Comparison of ENCODE assay signal across 16 mouse cellular contexts in genomic region chr16:8751555-8752235, GRCm38 (mm10). TPM values are rescaled to one million over a fixed set of nuclear protein-coding genes. Genes with fewer than 3 reads are reported as not detected.
DNase-seq lines count a peak whose midpoint lies in the region; ATAC-seq and TF ChIP-seq lines count a peak whose summit lies in the region.
"Had no signal": no experiment of that assay in that cellular context is flagged by ENCODE, and none has a peak within 500 bp of the region (broad histone marks: within the 10 kb centered on the region; RNA-seq: fewer than 3 reads in every experiment).

No protein-coding gene starts in this region.

- no peak overlapping the region for H3K9ac ChIP-seq in heart, embryonic 11.5 days (ENCODE audit: low read depth, low read length)
- no peak overlapping the region for H3K9ac ChIP-seq in intestine, embryonic 16.5 days (ENCODE audit: low read depth, low read length)
- no peak overlapping the region; the same call in 1 of the 2 replicates for H3K9ac ChIP-seq in liver, postnatal 0 days (replicated peaks)
- no peak overlapping the region for H3K9ac ChIP-seq in midbrain, embryonic 14.5 days (replicated peaks; ENCODE audit: low read length)

- TF ChIP-seq EP300 in liver, postnatal 0 days (IDR thresholded peaks at IDR 0.05; ENCODE audit: low read depth): peak; percentile 62; the same call in 1 of the 2 replicates

- H3K9me3 ChIP-seq in heart, embryonic 11.5 days (replicated peaks; ENCODE audit: control insufficient read depth, low read length): no peaks in the 10 kb centered on the region
- H3K9me3 ChIP-seq in heart, embryonic 10.5 days: no peaks in the 10 kb centered on the region
- H3K9me3 ChIP-seq in intestine, embryonic 16.5 days (ENCODE audit: control insufficient read depth, low read length): no peaks in the 10 kb centered on the region
- H3K9me3 ChIP-seq in liver, postnatal 0 days (ENCODE audit: low read length): no peaks in the 10 kb centered on the region
- no peaks in the 10 kb centered on the region for H3K9me3 ChIP-seq in midbrain, embryonic 14.5 days (ENCODE audit: control insufficient read depth, low read length)
- H3K9me3 ChIP-seq: megakaryocyte, embryonic 14.5 days had no signal

- no peaks in the 10 kb centered on the region for H3K36me3 ChIP-seq in heart, embryonic 11.5 days (ENCODE audit: control insufficient read depth, insufficient read depth, low read length)
- H3K36me3 ChIP-seq in heart, embryonic 10.5 days: no peaks in the 10 kb centered on the region
- H3K36me3 ChIP-seq in intestine, embryonic 16.5 days (ENCODE audit: control insufficient read depth, insufficient read depth, low read length): no peaks in the 10 kb centered on the region
- no peaks in the 10 kb centered on the region for H3K36me3 ChIP-seq in liver, postnatal 0 days (replicated peaks; ENCODE audit: insufficient read depth, low read length)
- H3K36me3 ChIP-seq in midbrain, embryonic 14.5 days (ENCODE audit: control insufficient read depth, insufficient read depth, low read length): no peaks in the 10 kb centered on the region

- no peak overlapping the region for H3K4me2 ChIP-seq in heart, embryonic 11.5 days
- H3K4me2 ChIP-seq in intestine, embryonic 16.5 days (ENCODE audit: low read depth, low read length): no peak overlapping the region
- peak overlapping the region; percentile 54 for H3K4me2 ChIP-seq in liver, postnatal 0 days (ENCODE audit: low read depth, low read length)
- no peak overlapping the region for H3K4me2 ChIP-seq in midbrain, embryonic 14.5 days (ENCODE audit: low read length)

- no peaks in the 10 kb centered on the region for H3K27me3 ChIP-seq in heart, embryonic 11.5 days (ENCODE audit: control insufficient read depth, insufficient read depth, low read length)
- no peaks in the 10 kb centered on the region for H3K27me3 ChIP-seq in heart, embryonic 10.5 days (ENCODE audit: insufficient read depth, poor library complexity, severe bottlenecking)
- H3K27me3 ChIP-seq in intestine, embryonic 16.5 days (replicated peaks; ENCODE audit: control insufficient read depth, insufficient read depth, low read length): no peaks in the 10 kb centered on the region
- no peaks in the 10 kb centered on the region for H3K27me3 ChIP-seq in liver, postnatal 0 days (ENCODE audit: insufficient read depth, low read length)
- H3K27me3 ChIP-seq in midbrain, embryonic 14.5 days (ENCODE audit: control insufficient read depth, insufficient read depth, low read length): no peaks in the 10 kb centered on the region

- no peak for TF ChIP-seq CTCF in liver, postnatal 0 days (IDR thresholded peaks at IDR 0.05; ENCODE audit: low read depth)
- TF ChIP-seq CTCF in gastrocnemius, adult 2 months (IDR thresholded peaks at IDR 0.05): no peak

- 60% methylated on average over 5 of the region's 5 CpGs for WGBS in heart, embryonic 11.5 days (ENCODE audit: insufficient replicate concordance)
- 61% methylated on average over 5 of the region's 5 CpGs for WGBS in heart, embryonic 10.5 days
- 54% methylated on average over 5 of the region's 5 CpGs for WGBS in intestine, embryonic 16.5 days
- WGBS in liver, postnatal 0 days (ENCODE audit: insufficient replicate concordance): 42% methylated on average over 5 of the region's 5 CpGs
- WGBS in midbrain, embryonic 14.5 days: 72% methylated on average over 5 of the region's 5 CpGs

- H3K4me3 ChIP-seq in heart, embryonic 11.5 days (ENCODE audit: low read depth, low read length): no peak overlapping the region
- no peak overlapping the region for H3K4me3 ChIP-seq in heart, embryonic 10.5 days
- H3K4me3 ChIP-seq in intestine, embryonic 16.5 days (ENCODE audit: low read length): no peak overlapping the region
- H3K4me3 ChIP-seq in liver, postnatal 0 days (ENCODE audit: low read depth, low read length): no peak overlapping the region
- H3K4me3 ChIP-seq in gastrocnemius, adult 2 months: no peak overlapping the region
- no peak overlapping the region for H3K4me3 ChIP-seq in midbrain, embryonic 14.5 days (replicated peaks; ENCODE audit: low read depth, low read length)
- H3K4me3 ChIP-seq: layer of hippocampus, adult 2 months; megakaryocyte, embryonic 14.5 days had no signal

- no peaks in the 10 kb centered on the region for H3K4me1 ChIP-seq in heart, embryonic 11.5 days (ENCODE audit: control insufficient read depth, insufficient read depth, low read length)
- H3K4me1 ChIP-seq in heart, embryonic 10.5 days: no peaks in the 10 kb centered on the region
- H3K4me1 ChIP-seq in intestine, embryonic 16.5 days (ENCODE audit: control insufficient read depth, insufficient read depth, low read length): no peaks in the 10 kb centered on the region
- H3K4me1 ChIP-seq in liver, postnatal 0 days (ENCODE audit: insufficient read depth): peaks cover 25% of the 10 kb centered on the region
- H3K4me1 ChIP-seq in midbrain, embryonic 14.5 days (ENCODE audit: control insufficient read depth, insufficient read depth, low read length): no peaks in the 10 kb centered on the region

- no peak for DNase-seq in heart, embryonic 10.5 days (ENCODE audit: low spot score)
- DNase-seq in NIH3T3 (ENCODE audit: low read depth): peak; percentile 15
- no peak for DNase-seq in liver, postnatal 0 days
- no peak for DNase-seq in gastrocnemius, adult 2 months
- DNase-seq in midbrain, embryonic 14.5 days: no peak
- no peak for DNase-seq in layer of hippocampus, postnatal 25 days (ENCODE audit: extremely low spot score in 1 of 2, low spot score in 1 of 2)
- DNase-seq: adrenal gland, postnatal 14 days; cerebellum, adult 2 months; spleen, adult 18-20 months; thymus, postnatal 36 days had no signal

- H3K27ac ChIP-seq in heart, embryonic 11.5 days (ENCODE audit: low read depth, low read length): no peak overlapping the region
- no peak overlapping the region for H3K27ac ChIP-seq in heart, embryonic 10.5 days
- H3K27ac ChIP-seq in intestine, embryonic 16.5 days (ENCODE audit: low read length): no peak overlapping the region
- H3K27ac ChIP-seq in liver, postnatal 0 days (ENCODE audit: low read depth): peak overlapping the region; percentile 83
- H3K27ac ChIP-seq in gastrocnemius, adult 2 months: no peak overlapping the region
- H3K27ac ChIP-seq in midbrain, embryonic 14.5 days (replicated peaks; ENCODE audit: low read depth, low read length): no peak overlapping the region
- H3K27ac ChIP-seq: layer of hippocampus, adult 2 months had no signal

- peak; percentile 58 for ATAC-seq in heart, embryonic 11.5 days (replicated peaks; ENCODE audit: insufficient number of reproducible peaks, low FRiP score, low TSS enrichment)
- peak; percentile 88 for ATAC-seq in intestine, embryonic 16.5 days
- peak; percentile 88 for ATAC-seq in liver, postnatal 0 days
- ATAC-seq in midbrain, embryonic 14.5 days (ENCODE audit: low FRiP score, low TSS enrichment): no peak
- ATAC-seq: forebrain, embryonic 16.5 days; lung, postnatal 0 days had no signal

- intact Hi-C loops in gastrocnemius, adult 2 months (cut with DNase I): no loop called here

RNA-seq across cellular contexts. Expression of gene Usp7, which starts 40.4 kb away (rescaled TPM):
- 20.6 and 31.9 TPM in 2 replicates for polyA plus RNA-seq in heart, embryonic 11.5 days (2014; fragmentation: Nextera tagmentation; extraction: Ambion mirVana)
- polyA plus RNA-seq in heart, embryonic 10.5 days (2016; fragmentation: Nextera tagmentation; extraction: Ambion mirVana): 16.8 and 24.3 TPM in 2 replicates
- 16.1 and 19.1 TPM in 2 replicates for polyA plus RNA-seq in intestine, embryonic 16.5 days (2015; fragmentation: Nextera tagmentation; extraction: Ambion mirVana)
- 15.8 and 17.7 TPM in 2 replicates for polyA plus RNA-seq in liver, postnatal 0 days (2015; fragmentation: Nextera tagmentation; extraction: Ambion mirVana)
- total RNA-seq in gastrocnemius, adult 2 months (2021): 10 to 100 TPM; 61.8 to 69.1 TPM
- 49.9 and 50.0 TPM in 2 replicates for polyA plus RNA-seq in midbrain, embryonic 14.5 days (2014; fragmentation: Nextera tagmentation; extraction: Ambion mirVana)
- total RNA-seq in layer of hippocampus, postnatal 25 days (2021): 100 to 1,000 TPM; 132 to 156 TPM
